Mouse (Mus musculus) layer of hippocampus, postnatal 14 days (tissue): Measurements from ENCODE around the gene Rab25. TPM values are rescaled to one million over a fixed set of nuclear protein-coding genes. Genes with fewer than 3 reads are reported as not detected.
"Not testable (repeated sequence)": the region's sequence is repeated elsewhere in the genome, so short reads cannot be mapped to it uniquely, and the experiment has no call there.

Source experiments
- DNase-seq, 2 experiments: peaks; one replicate each; pipeline ENCODE4 v3.0.0; 2021 to 2022; ENCODE audit warnings: low spot score in 2 of 2, mixed read lengths in 1 of 2
- long read RNA-seq, 2 experiments: library from polyadenylated mRNA; stranded (forward); transcript quantifications; one replicate each; pipeline ENCODE4 v2.0.0; 2021
- total RNA-seq, 2 experiments: library from RNA; stranded (reverse); gene quantifications; 2 replicates each; pipeline ENCODE4 v1.2.3; 2021

The Rab25 gene
- not detected for total RNA-seq
- long read RNA-seq, experiment 1, result 0 reads
- long read RNA-seq, experiment 2, result 0 reads

- DNase-seq, result no peak
Measured at GRCm38 (mm10) chr3:88548180-88548917, at the start of gene Rab25. Gene Rab25 (minus strand): TSS chr3:88548300.

DNA sequence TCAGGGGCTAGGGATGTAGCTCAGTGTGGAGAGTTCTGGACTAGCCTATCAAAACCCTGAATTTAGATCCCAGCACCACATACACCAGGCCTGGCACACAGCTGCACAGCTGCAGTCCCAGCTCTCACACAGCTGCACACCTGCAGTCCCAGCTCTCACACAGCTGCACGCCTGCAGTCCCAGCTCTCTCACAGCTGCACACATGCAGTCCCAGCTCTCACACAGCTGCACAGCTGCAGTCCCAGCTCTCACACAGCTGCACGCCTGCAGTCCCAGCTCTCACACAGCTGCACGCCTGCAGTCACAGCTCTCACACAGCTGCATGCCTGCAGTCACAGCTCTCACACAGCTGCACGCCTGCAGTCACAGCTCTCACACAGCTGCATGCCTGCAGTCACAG lies 48.4 kb upstream of the Rab25 start:
- not testable (repeated sequence) for DNase-seq

- no peak for DNase-seq
Measured at GRCm38 (mm10) chr3:88593893-88594580, 45.9 kb upstream of the Rab25 start.

GRCm38 (mm10) chr3:88592942-88593576 lies 45.0 kb upstream of the Rab25 start:
- DNase-seq, result no peak

GRCm38 (mm10) chr3:88591950-88592731 lies 44.0 kb upstream of the Rab25 start:
- DNase-seq, result peak in 1 of 2 experiments; percentile 68

GRCm38 (mm10) chr3:88591044-88591443 lies 42.9 kb upstream of the Rab25 start:
- DNase-seq, result no peak

GRCm38 (mm10) chr3:88590246-88590645 lies 42.1 kb upstream of the Rab25 start:
- no peak for DNase-seq

DNA sequence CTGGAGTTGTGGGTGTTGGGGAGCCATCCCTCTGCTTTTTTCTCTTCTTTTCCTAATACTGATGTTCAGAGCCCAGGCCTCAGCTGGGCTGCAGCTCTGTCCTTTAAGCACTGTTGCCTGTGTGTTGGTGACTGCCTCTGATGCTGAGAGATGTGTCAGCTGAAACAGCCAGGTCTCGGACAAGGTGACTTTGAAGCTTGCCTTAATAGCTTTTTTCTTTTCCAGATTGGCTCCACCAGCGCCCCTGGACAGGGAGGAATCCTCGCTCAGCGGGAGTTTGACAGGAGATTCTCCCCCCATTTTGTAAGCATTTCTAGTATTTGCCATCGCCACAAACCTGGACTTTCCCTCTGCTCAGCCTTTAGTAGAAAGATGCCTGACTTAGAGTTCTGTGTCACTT lies 38.5 kb upstream of the Rab25 start:
- no peak for DNase-seq

DNA sequence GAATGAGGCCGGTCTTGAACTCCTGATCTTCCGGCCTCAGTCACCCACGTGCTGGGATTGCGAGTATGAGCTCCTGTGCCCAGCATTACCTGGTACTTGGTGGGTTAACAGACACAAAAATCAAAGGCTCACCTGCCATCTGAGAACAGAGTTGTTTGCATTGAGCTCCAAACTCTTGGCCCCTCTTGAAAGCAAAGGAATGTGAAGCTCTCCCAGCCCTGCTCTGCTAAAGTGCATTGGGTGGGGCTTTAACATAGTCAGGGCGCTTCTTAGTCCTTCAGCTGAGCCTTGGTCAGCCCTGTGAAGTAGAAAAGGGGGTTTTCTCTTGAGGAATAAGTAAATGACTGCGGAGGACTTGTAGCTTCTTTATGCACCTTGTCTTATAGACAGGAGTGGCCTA lies 37.7 kb upstream of the Rab25 start:
- DNase-seq, result no peak

DNA sequence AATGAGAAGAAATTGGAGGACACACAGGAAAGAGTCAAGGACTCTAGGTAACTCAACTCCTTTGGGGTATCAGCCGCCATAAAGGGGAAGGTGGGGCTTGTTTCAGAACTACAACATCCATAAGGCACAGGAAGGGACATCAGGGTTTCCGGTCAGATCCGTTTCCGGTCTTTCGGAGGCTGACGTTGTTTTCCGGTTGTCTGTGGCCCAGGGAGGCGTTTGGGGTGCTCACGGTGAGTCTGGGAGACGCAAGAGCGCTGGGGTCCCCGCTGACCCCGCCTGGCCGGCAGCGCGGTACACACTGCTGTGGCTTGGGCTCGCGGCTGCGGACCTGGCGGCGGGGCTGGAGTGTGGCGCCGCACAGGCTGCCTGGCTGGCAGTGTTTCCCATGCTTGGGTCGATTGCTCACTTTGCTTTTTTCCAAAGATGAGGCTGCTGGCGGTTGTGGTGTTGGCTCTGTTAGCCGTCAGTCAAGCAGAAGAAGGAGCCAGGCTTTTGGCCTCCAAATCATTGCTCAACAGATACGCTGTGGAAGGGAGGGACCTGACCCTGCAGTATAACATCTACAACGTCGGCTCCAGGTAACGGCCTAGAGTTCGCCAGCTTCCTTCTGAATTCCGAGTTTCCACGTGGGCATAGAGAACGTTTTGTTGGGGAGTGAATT lies 31.5 kb upstream of the Rab25 start:
- DNase-seq, result peak; percentile 75 to 86

DNA sequence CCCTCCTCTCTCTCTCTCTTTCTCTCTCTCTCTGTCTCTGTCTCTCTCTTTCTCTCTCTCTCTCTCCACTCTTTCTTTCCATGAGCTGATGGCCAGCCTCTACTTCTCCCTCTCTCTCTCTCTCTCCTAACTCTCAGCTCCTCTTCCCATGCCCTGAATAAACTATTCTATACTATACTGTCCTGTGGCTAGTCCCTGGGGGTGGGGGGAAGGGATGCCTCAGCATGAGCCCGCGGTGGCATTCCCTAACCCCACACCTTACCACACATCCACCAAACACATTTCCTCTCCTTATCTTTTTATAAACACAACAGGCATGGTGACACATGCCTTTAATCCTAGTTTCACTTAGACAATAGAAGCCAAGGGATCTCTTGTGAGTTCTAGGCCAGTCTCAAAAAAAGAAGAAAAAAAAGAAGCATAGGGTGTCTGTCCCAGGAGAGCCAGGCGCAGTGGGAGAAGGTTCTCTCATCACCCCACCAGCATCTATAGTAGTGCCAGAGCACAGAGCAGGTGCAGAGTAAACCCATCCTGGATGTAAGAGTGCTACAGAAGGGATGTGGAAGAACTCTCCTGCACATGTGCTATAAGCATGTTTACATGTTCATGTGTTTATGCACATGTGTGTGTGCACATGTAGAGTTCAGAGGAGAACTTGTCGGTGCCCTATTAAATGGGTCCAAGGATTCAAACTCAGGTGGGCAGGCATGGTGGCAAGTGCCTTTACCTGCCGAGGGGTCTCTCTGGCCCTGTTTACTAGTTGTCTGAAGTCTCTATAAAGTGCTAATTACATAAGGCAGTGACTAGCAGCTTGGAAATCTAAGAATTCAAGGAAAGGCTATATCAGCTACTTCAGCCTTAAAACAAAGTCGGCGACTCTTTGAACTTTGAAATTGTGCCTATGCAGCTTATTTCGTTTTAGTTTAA lies 30.7 kb upstream of the Rab25 start:
- no peak for DNase-seq

DNA sequence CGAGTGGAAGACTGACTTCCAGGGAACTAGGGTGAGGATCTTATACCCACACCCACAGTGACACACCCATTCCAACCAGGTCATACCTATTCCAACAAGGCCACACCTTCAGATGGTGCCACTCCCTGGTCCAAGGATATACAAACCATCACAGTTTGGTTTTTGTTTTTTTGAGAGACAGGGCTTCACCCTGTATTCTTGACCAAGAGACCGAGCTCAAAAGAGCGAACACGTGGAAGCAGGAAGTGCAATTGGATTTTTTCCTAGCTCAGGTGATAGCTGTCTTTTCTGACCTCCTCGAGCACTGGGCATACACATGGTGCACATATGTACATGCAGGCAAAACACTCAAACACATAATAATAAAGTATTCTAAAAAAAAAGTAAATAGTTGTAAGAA lies 29.7 kb upstream of the Rab25 start:
- DNase-seq, result not testable (repeated sequence)

- no peak for DNase-seq
Measured at GRCm38 (mm10) chr3:88575540-88575939, 27.4 kb upstream of the Rab25 start, which contains the start of gene Ssr2. Gene Ssr2 (plus strand): TSS chr3:88575876.

GRCm38 (mm10) chr3:88573810-88574209 lies 25.7 kb upstream of the Rab25 start:
- no peak for DNase-seq

GRCm38 (mm10) chr3:88572835-88573234 lies 24.7 kb upstream of the Rab25 start:
- DNase-seq, result no peak

DNA sequence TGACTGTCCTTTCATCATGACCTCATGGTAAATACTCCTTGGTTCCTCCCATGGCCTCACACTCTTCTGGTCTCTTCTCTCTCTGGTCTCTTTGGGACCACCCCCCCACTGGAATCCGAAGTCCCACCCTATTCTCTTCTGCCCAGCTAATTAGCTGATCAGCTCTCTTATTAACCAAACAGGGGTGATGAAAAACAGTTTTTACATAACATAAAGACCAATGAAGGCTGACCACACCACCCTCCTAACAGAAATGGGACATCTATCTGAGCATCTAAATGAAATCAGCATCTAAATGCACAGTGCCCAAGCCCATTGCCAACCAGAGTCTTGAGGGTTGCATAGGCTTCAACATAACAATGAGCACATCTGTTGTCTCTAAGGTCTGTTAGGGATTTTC lies 23.8 kb upstream of the Rab25 start:
- no peak for DNase-seq

DNA sequence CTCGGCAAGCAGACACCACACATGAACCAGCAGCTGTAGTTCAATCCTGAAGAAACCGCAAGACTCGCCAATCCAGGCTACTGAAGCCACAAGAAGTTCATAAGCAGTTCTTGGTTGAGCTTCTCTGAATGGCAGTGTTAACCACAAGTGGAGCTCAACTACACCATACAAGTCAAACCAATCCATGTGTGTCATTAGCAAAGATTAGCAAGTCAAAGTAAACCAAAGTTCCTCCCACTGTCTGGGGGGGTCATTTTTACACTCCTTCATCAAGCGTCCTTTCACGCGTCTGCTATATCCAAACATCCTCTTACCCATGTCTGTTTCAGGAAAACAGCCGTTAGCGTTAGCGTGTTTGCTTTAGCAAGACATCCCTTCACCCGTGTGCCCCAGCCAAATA lies 22.2 kb upstream of the Rab25 start:
- no peak for DNase-seq

- DNase-seq, result no peak
Measured at GRCm38 (mm10) chr3:88569694-88570093, 21.6 kb upstream of the Rab25 start.

- no peak for DNase-seq
Measured at GRCm38 (mm10) chr3:88569093-88569492, 21.0 kb upstream of the Rab25 start.

DNA sequence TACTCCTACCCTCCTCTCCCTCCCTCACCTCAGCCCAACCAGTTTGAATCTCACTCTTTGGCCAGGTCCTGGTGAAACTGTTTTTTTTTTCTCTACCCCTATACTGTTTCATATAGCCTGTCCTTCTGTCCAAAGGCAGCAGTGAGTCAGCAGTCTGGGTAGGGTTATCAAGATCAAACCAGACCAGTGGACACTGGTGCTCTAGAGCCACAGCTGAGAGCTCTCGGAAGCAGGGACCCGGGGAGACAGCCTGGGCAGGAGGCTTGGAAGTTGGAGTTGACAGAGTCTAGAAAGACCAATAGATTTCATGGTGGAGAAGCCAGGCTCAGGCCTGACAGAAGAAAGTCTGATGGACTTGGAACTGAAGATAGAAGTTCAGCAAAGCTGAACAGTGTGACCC lies 20.5 kb upstream of the Rab25 start:
- DNase-seq, result no peak
